Mouse (Mus musculus) heart, embryonic 16.5 days (tissue): ENCODE results near the gene Map6. TPM values are rescaled to one million over a fixed set of nuclear protein-coding genes. Genes with fewer than 3 reads are reported as not detected.
"Not testable (repeated sequence)": the region's sequence is repeated elsewhere in the genome, so short reads cannot be mapped to it uniquely, and the experiment has no call there.

Source experiments
- ATAC-seq: fragments of 200-750 bp; cut with Nextera tagmentation; replicated peaks from 2 replicates; pipeline ENCODE4 v1.8.0; 2017; ENCODE audit warnings: moderate number of reproducible peaks; ENCODE audit not compliant: insufficient read depth, low FRiP score; ENCODE audit errors: extremely low read depth
- H3K27ac ChIP-seq: fragments of 300-500 bp; sonication (generic); 2 replicates; pipeline ENCODE4 v1.5.1; 2014; ENCODE audit warnings: mild to moderate bottlenecking, low read length, control low read depth, moderate library complexity
- H3K27me3 ChIP-seq: fragments of 300-500 bp; sonication (generic); 2 replicates; pipeline ENCODE4 v1.6.1; 2014; ENCODE audit warnings: low read length, mixed read lengths; ENCODE audit not compliant: control insufficient read depth, insufficient read depth
- H3K36me3 ChIP-seq: fragments of 300-500 bp; sonication (generic); 2 replicates; pipeline ENCODE4 v1.6.1; 2014; ENCODE audit not compliant: control insufficient read depth, insufficient read depth
- H3K4me1 ChIP-seq: fragments of 300-500 bp; sonication (generic); 2 replicates; pipeline ENCODE4 v1.6.1; 2014; ENCODE audit warnings: low read length, mixed read lengths; ENCODE audit not compliant: control insufficient read depth, insufficient read depth
- H3K4me2 ChIP-seq: fragments of 300-500 bp; sonication (generic); 2 replicates; pipeline ENCODE4 v1.6.1; 2014; ENCODE audit warnings: low read depth, mild to moderate bottlenecking, control low read depth, low read length
- H3K4me3 ChIP-seq: fragments of 300-500 bp; sonication (generic); 2 replicates; pipeline ENCODE4 v1.5.1; 2014; ENCODE audit warnings: mild to moderate bottlenecking, control low read depth, low read length
- H3K9ac ChIP-seq: fragments of 300-500 bp; sonication (generic); 2 replicates; pipeline ENCODE4 v1.6.1; 2014; ENCODE audit warnings: low read length, control low read depth
- H3K9me3 ChIP-seq: fragments of 300-500 bp; sonication (generic); replicated peaks from 2 replicates; pipeline ENCODE4 v1.6.1; 2016; ENCODE audit warnings: low read length; ENCODE audit not compliant: control insufficient read depth
- WGBS: fragments of 180-500 bp; shearing (Covaris S2); extraction: QIAGEN DNeasy Blood & Tissue Kit; methylation state at CpG from one replicate; pipeline ENCODE4 v1.1.7; 2014; 5-methylcytosine and 5-hydroxymethylcytosine counted together
- polyA plus RNA-seq: library from polyadenylated mRNA; unstranded; fragments of >200 nt; fragmentation: Nextera tagmentation; extraction: Ambion mirVana; gene quantifications from 2 replicates; pipeline ENCODE4 v1.2.1, GENCODE M21; 2015

Gene Map6
- polyA plus RNA-seq, 1 experiment from 2014 or later: 2.2 TPM

- H3K9ac ChIP-seq: peak overlapping the region; percentile 49
- H3K27ac ChIP-seq: peak overlapping the region; percentile 92
- no peak overlapping the region for H3K4me3 ChIP-seq
- H3K27me3 ChIP-seq: no peaks in the 10 kb centered on the region
- H3K4me2 ChIP-seq: peak overlapping the region; percentile 14; the same call in 1 of the 2 replicates
- H3K4me1 ChIP-seq: peaks cover 37% of the 10 kb centered on the region
- no peak for ATAC-seq
- H3K36me3 ChIP-seq: no peaks in the 10 kb centered on the region
- WGBS: 39% methylated on average over 8 of the region's 8 CpGs
- no peaks in the 10 kb centered on the region for H3K9me3 ChIP-seq
Observed at GRCm38 (mm10) chr7:99360803-99361414, 93.7 kb downstream of the Map6 start.

- WGBS: 82% methylated on average over 2 of the region's 2 CpGs
- no peak overlapping the region for H3K4me2 ChIP-seq
- no peaks in the 10 kb centered on the region for H3K27me3 ChIP-seq
- ATAC-seq: no peak
- no peaks in the 10 kb centered on the region for H3K36me3 ChIP-seq
- no peak overlapping the region for H3K27ac ChIP-seq
- H3K4me3 ChIP-seq: no peak overlapping the region
- peaks cover 27% of the 10 kb centered on the region for H3K4me1 ChIP-seq
- no peak overlapping the region for H3K9ac ChIP-seq
- no peaks in the 10 kb centered on the region for H3K9me3 ChIP-seq
Observed at GRCm38 (mm10) chr7:99362137-99362536, 94.9 kb downstream of the Map6 start.

- no peak overlapping the region for H3K27ac ChIP-seq
- ATAC-seq: no peak
- no peaks in the 10 kb centered on the region for H3K9me3 ChIP-seq
- H3K4me2 ChIP-seq: no peak overlapping the region
- H3K9ac ChIP-seq: no peak overlapping the region
- H3K36me3 ChIP-seq: no peaks in the 10 kb centered on the region
- no peaks in the 10 kb centered on the region for H3K27me3 ChIP-seq
- H3K4me3 ChIP-seq: no peak overlapping the region
- H3K4me1 ChIP-seq: peaks cover 11% of the 10 kb centered on the region
- 2% methylated on average over 5 of the region's 5 CpGs for WGBS
Observed at GRCm38 (mm10) chr7:99365069-99365468, 97.8 kb downstream of the Map6 start.

GRCm38 (mm10) chr7:99366716-99367115 lies 99.5 kb downstream of the Map6 start:
- H3K4me2 ChIP-seq: no peak overlapping the region
- 67% methylated on average over 6 of the region's 6 CpGs for WGBS
- no peak overlapping the region for H3K4me3 ChIP-seq
- 0 out of 2 replicates have a peak, but pooled peaks cover 3% of the 10 kb centered on the region for H3K4me1 ChIP-seq
- ATAC-seq: no peak
- no peaks in the 10 kb centered on the region for H3K36me3 ChIP-seq
- no peaks in the 10 kb centered on the region for H3K27me3 ChIP-seq
- no peak overlapping the region for H3K27ac ChIP-seq
- H3K9me3 ChIP-seq: no peaks in the 10 kb centered on the region
- no peak overlapping the region for H3K9ac ChIP-seq

- H3K36me3 ChIP-seq, H3K4me1 ChIP-seq, H3K4me2 ChIP-seq, ATAC-seq, H3K9ac ChIP-seq, H3K27ac ChIP-seq, H3K4me3 ChIP-seq, H3K9me3 ChIP-seq, H3K27me3 ChIP-seq: not testable (repeated sequence)
- 50% methylated on average over 3 of the region's 3 CpGs for WGBS
Observed at GRCm38 (mm10) chr7:99374325-99374724, 107.1 kb downstream of the Map6 start.

GRCm38 (mm10) chr7:99375455-99375854 lies 108.2 kb downstream of the Map6 start:
- Histone ChIP-seq H3K4me1 (peaks cover 15% of the 10 kb centered on the region; the same call in 1 of the 2 replicates), H3K4me3 (no peak overlapping the region), H3K27ac (no peak overlapping the region), H3K9ac (no peak overlapping the region), H3K27me3 (no peaks in the 10 kb centered on the region), H3K4me2 (no peak overlapping the region), H3K36me3 (no peaks in the 10 kb centered on the region), H3K9me3 (no peaks in the 10 kb centered on the region)
- ATAC-seq: no peak
- 3% methylated on average over 4 of the region's 4 CpGs for WGBS

- ATAC-seq: no peak
- 50% methylated on average over 8 of the region's 8 CpGs for WGBS
- Histone ChIP-seq H3K4me1 (peaks cover 22% of the 10 kb centered on the region), H3K27me3 (no peaks in the 10 kb centered on the region), H3K4me2 (no peak overlapping the region), H3K9ac (peak overlapping the region; percentile 27; the same call in 1 of the 2 replicates), H3K4me3 (no peak overlapping the region), H3K36me3 (no peaks in the 10 kb centered on the region), H3K27ac (no peak overlapping the region), H3K9me3 (no peaks in the 10 kb centered on the region)
Observed at GRCm38 (mm10) chr7:99378870-99379269, 111.6 kb downstream of the Map6 start.

- Histone ChIP-seq H3K9me3 (no peaks in the 10 kb centered on the region), H3K27ac (peak overlapping the region; percentile 96), H3K27me3 (no peaks in the 10 kb centered on the region), H3K4me3 (peak overlapping the region; percentile 65), H3K4me1 (peaks cover 39% of the 10 kb centered on the region), H3K36me3 (no peaks in the 10 kb centered on the region), H3K9ac (peak overlapping the region; percentile 85), H3K4me2 (peak overlapping the region; percentile 83)
- under 1% methylated on average over 24 of the region's 24 CpGs for WGBS
- peak; percentile 30 for ATAC-seq
Observed at GRCm38 (mm10) chr7:99380491-99381213, 113.4 kb downstream of the Map6 start.
